Mouse (Mus musculus): ENCODE measurements around the gene Wwc1. TPM values are rescaled to one million over a fixed set of nuclear protein-coding genes. Genes with fewer than 3 reads are reported as not detected.

Gene Wwc1
- polyA plus RNA-seq, 1 experiment from 2014 or later = 17.4 TPM

- DNase-seq = no peak
- Histone ChIP-seq H3K4me1 (ENCODE audit: insufficient read depth) (no peaks in the 10 kb centered on the region; the same call in 1 of the 2 replicates), H3K36me3 (ENCODE audit: insufficient read depth) (0 out of 2 replicates have a peak, but pooled peaks cover 4% of the 10 kb centered on the region), H3K4me3 (ENCODE audit: low read depth, low read length) (no peak overlapping the region), H3K9ac (no peak overlapping the region), H3K9me3 (ENCODE audit: low read depth, low read length) (no peaks in the 10 kb centered on the region), H3K27ac (ENCODE audit: low read depth) (no peak overlapping the region), H3K4me2 (no peak overlapping the region), H3K27me3 (ENCODE audit: insufficient read depth, low read length) (no peaks in the 10 kb centered on the region)
- TF ChIP-seq CTCF (IDR thresholded peaks at IDR 0.05; ENCODE audit: low read depth) = no peak
- 83% methylated on average over 8 of the region's 8 CpGs for WGBS
- no peak for ATAC-seq (ENCODE audit: insufficient read depth)
Observed at GRCm38 (mm10) chr11:35888790-35889189, 91.5 kb downstream of the Wwc1 start.

GRCm38 (mm10) chr11:35882777-35883176, 97.5 kb downstream of the Wwc1 start:
- Histone ChIP-seq H3K4me3 (ENCODE audit: low read depth, low read length) (no peak overlapping the region), H3K9me3 (ENCODE audit: low read depth, low read length) (no peaks in the 10 kb centered on the region), H3K9ac (no peak overlapping the region), H3K4me1 (ENCODE audit: insufficient read depth) (no peaks in the 10 kb centered on the region), H3K27me3 (ENCODE audit: insufficient read depth, low read length) (no peaks in the 10 kb centered on the region), H3K4me2 (no peak overlapping the region), H3K27ac (ENCODE audit: low read depth) (no peak overlapping the region), H3K36me3 (ENCODE audit: insufficient read depth) (0 out of 2 replicates have a peak, but pooled peaks cover 7% of the 10 kb centered on the region)
- no peak for DNase-seq
- WGBS = 91% methylated on average over 6 of the region's 6 CpGs
- no peak for ATAC-seq (ENCODE audit: insufficient read depth)
- no peak for TF ChIP-seq CTCF (IDR thresholded peaks at IDR 0.05; ENCODE audit: low read depth)

- WGBS = 36% methylated on average over 4 of the region's 4 CpGs
Observed at GRCm38 (mm10) chr11:35878559-35878897, 101.8 kb downstream of the Wwc1 start.

GRCm38 (mm10) chr11:35877651-35878558, 102.4 kb downstream of the Wwc1 start:
- Histone ChIP-seq H3K36me3 (ENCODE audit: insufficient read depth) (0 out of 2 replicates have a peak, but pooled peaks cover 7% of the 10 kb centered on the region), H3K4me1 (ENCODE audit: insufficient read depth) (no peaks in the 10 kb centered on the region), H3K4me3 (ENCODE audit: low read depth, low read length) (no peak overlapping the region), H3K9ac (no peak overlapping the region), H3K27ac (ENCODE audit: low read depth) (no peak overlapping the region), H3K27me3 (ENCODE audit: insufficient read depth, low read length) (no peaks in the 10 kb centered on the region), H3K9me3 (ENCODE audit: low read depth, low read length) (no peaks in the 10 kb centered on the region), H3K4me2 (no peak overlapping the region)
- DNase-seq (no peak), ATAC-seq (ENCODE audit: insufficient read depth) (no peak; the same call in 1 of the 2 replicates)
- no peak for TF ChIP-seq CTCF (IDR thresholded peaks at IDR 0.05; ENCODE audit: low read depth)
- 41% methylated on average over 14 of the region's 14 CpGs for WGBS

More at GRCm38 (mm10) chr11:35878559-35878897, 101.8 kb downstream of the Wwc1 start:
- Histone ChIP-seq H3K27ac (ENCODE audit: low read depth) (no peak overlapping the region), H3K36me3 (ENCODE audit: insufficient read depth) (0 out of 2 replicates have a peak, but pooled peaks cover 7% of the 10 kb centered on the region), H3K4me2 (no peak overlapping the region), H3K4me1 (ENCODE audit: insufficient read depth) (no peaks in the 10 kb centered on the region), H3K9me3 (ENCODE audit: low read depth, low read length) (no peaks in the 10 kb centered on the region), H3K4me3 (ENCODE audit: low read depth, low read length) (no peak overlapping the region), H3K27me3 (ENCODE audit: insufficient read depth, low read length) (no peaks in the 10 kb centered on the region), H3K9ac (no peak overlapping the region)
- no peak for TF ChIP-seq CTCF (IDR thresholded peaks at IDR 0.05; ENCODE audit: low read depth)
- DNase-seq = no peak
- no peak for ATAC-seq (ENCODE audit: insufficient read depth)

GRCm38 (mm10) chr11:35873624-35874244, 106.6 kb downstream of the Wwc1 start:
- Histone ChIP-seq H3K9me3 (ENCODE audit: low read depth, low read length) (no peaks in the 10 kb centered on the region), H3K4me3 (ENCODE audit: low read depth, low read length) (no peak overlapping the region), H3K4me2 (no peak overlapping the region), H3K27me3 (ENCODE audit: insufficient read depth, low read length) (no peaks in the 10 kb centered on the region), H3K36me3 (ENCODE audit: insufficient read depth) (peaks cover 6% of the 10 kb centered on the region; the same call in 1 of the 2 replicates), H3K4me1 (ENCODE audit: insufficient read depth) (no peaks in the 10 kb centered on the region), H3K9ac (no peak overlapping the region), H3K27ac (ENCODE audit: low read depth) (no peak overlapping the region)
- DNase-seq = no peak
- no peak for ATAC-seq (ENCODE audit: insufficient read depth)
- no peak for TF ChIP-seq CTCF (IDR thresholded peaks at IDR 0.05; ENCODE audit: low read depth)
- 26% methylated on average over 21 of the region's 21 CpGs for WGBS

GRCm38 (mm10) chr11:35870961-35871360, 109.4 kb downstream of the Wwc1 start:
- Histone ChIP-seq H3K27ac (ENCODE audit: low read depth) (no peak overlapping the region), H3K36me3 (ENCODE audit: insufficient read depth) (peaks cover 13% of the 10 kb centered on the region; the same call in 1 of the 2 replicates), H3K4me1 (ENCODE audit: insufficient read depth) (no peaks in the 10 kb centered on the region), H3K4me2 (no peak overlapping the region), H3K27me3 (ENCODE audit: insufficient read depth, low read length) (no peaks in the 10 kb centered on the region), H3K4me3 (ENCODE audit: low read depth, low read length) (no peak overlapping the region), H3K9ac (no peak overlapping the region), H3K9me3 (ENCODE audit: low read depth, low read length) (no peaks in the 10 kb centered on the region)
- ATAC-seq (ENCODE audit: insufficient read depth) (no peak), DNase-seq (no peak)
- WGBS = 83% methylated on average over 9 of the region's 9 CpGs
- no peak for TF ChIP-seq CTCF (IDR thresholded peaks at IDR 0.05; ENCODE audit: low read depth)

GRCm38 (mm10) chr11:35866140-35866539, 114.2 kb downstream of the Wwc1 start:
- no peak overlapping the region for H3K9ac ChIP-seq

More at GRCm38 (mm10) chr11:35866140-35866539, 114.2 kb downstream of the Wwc1 start:
- 71% methylated on average over 7 of the region's 7 CpGs for WGBS
- no peak for ATAC-seq (ENCODE audit: insufficient read depth)
- H3K4me1 ChIP-seq (ENCODE audit: insufficient read depth) = no peaks in the 10 kb centered on the region
- H3K27me3 ChIP-seq (ENCODE audit: insufficient read depth, low read length) = no peaks in the 10 kb centered on the region
- H3K36me3 ChIP-seq (ENCODE audit: insufficient read depth) = peaks cover 13% of the 10 kb centered on the region; the same call in 1 of the 2 replicates
- H3K27ac ChIP-seq (ENCODE audit: low read depth) = no peak overlapping the region
- no peak for TF ChIP-seq CTCF (IDR thresholded peaks at IDR 0.05; ENCODE audit: low read depth)
- no peak overlapping the region for H3K4me2 ChIP-seq
- no peaks in the 10 kb centered on the region for H3K9me3 ChIP-seq (ENCODE audit: low read depth, low read length)
- DNase-seq = no peak
- H3K4me3 ChIP-seq (ENCODE audit: low read depth, low read length) = no peak overlapping the region
